Mouse (Mus musculus) G1E (cell line): ENCODE results near the gene Zfyve27.

ENCODE experiments used
- CTCF ChIP-seq: IDR thresholded peaks from 2 replicates; pipeline ENCODE4 v1.5.1; 2012; ENCODE audit warnings: low read depth, low read length, inconsistent platforms, mixed read lengths
- GATA1 ChIP-seq: IDR thresholded peaks from 2 replicates; pipeline ENCODE4 v1.6.1; 2012; ENCODE audit warnings: borderline replicate concordance, low read length, inconsistent platforms, mixed read lengths
- GATA2 ChIP-seq: IDR thresholded peaks from 2 replicates; pipeline ENCODE4 v1.6.1; 2012; ENCODE audit warnings: low read depth, low read length, inconsistent platforms, borderline replicate concordance
- POLR2AphosphoS5 ChIP-seq: IDR thresholded peaks from 2 replicates; pipeline ENCODE4 v1.6.1; 2012; ENCODE audit warnings: low read depth, low read length, inconsistent platforms; ENCODE audit not compliant: insufficient replicate concordance
- TAL1 ChIP-seq: conservative IDR thresholded peaks from 2 replicates; pipeline ENCODE4 v1.6.1; 2012; ENCODE audit warnings: low read depth, low read length, inconsistent platforms, mixed read lengths

DNA sequence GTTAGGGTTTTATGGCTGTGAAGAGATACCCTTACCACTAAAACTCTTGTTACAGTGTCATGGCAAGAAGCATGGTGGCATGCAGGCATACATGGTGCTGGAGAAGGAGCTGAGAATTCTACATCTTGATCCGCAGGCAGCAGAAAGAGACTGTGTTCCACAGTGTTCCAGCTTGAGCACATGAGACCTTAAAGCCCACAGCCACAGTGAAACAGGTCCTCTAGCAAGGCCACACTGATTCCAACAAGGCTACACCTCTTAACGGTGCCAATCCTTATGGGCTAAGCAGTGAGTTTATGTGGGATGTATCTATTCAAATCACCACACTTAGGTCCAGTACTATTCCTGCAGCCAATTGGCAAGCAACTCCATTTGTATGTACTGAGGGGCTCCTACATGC is 18.0 kb upstream of the Zfyve27 start:
- no peak for TF ChIP-seq CTCF
- TF ChIP-seq POLR2AphosphoS5 = no peak
- no peak for TF ChIP-seq TAL1
- TF ChIP-seq GATA1 = no peak
- no peak for TF ChIP-seq GATA2
